Mouse (Mus musculus) hindbrain, embryonic 14.5 days (tissue): ENCODE measurements at regions not wholly inside any gene's neighbourhood (a gene's known extent, or its start where the extent isn't known, plus 50 kb on each side); places are given as distances from the start of the nearest gene placed in this dataset.

Source experiments
- ATAC-seq: fragments of 200-750 bp; cut with Nextera tagmentation; 2 replicates; pipeline ENCODE4 v1.8.0; 2017; ENCODE audit warnings: moderate number of reproducible peaks, mild to moderate bottlenecking, moderate TSS enrichment, moderate library complexity; ENCODE audit not compliant: low FRiP score
- DNase-seq: peaks from one replicate; pipeline ENCODE4 v3.0.0-alpha.2; 2015; ENCODE audit warnings: low spot score
- H3K27ac ChIP-seq: fragments of 300-500 bp; sonication (generic); 2 replicates; pipeline ENCODE4 v1.5.1; 2014; ENCODE audit warnings: mild to moderate bottlenecking, moderate library complexity
- H3K27me3 ChIP-seq: fragments of 300-500 bp; sonication (generic); 2 replicates; pipeline ENCODE4 v1.6.1; 2014; ENCODE audit warnings: mild to moderate bottlenecking, low read length, mixed read lengths; ENCODE audit not compliant: control insufficient read depth, insufficient read depth
- H3K36me3 ChIP-seq: fragments of 300-500 bp; sonication (generic); replicated peaks from 2 replicates; pipeline ENCODE4 v1.6.1; 2014; ENCODE audit not compliant: control insufficient read depth, insufficient read depth
- H3K4me1 ChIP-seq: fragments of 300-500 bp; sonication (generic); replicated peaks from 2 replicates; pipeline ENCODE4 v1.6.1; 2014; ENCODE audit warnings: antibody characterized with exemption, low read length, mixed read lengths; ENCODE audit not compliant: control insufficient read depth, insufficient read depth
- H3K4me2 ChIP-seq: fragments of 300-500 bp; sonication (generic); replicated peaks from 2 replicates; pipeline ENCODE4 v1.6.1; 2014; ENCODE audit warnings: mild to moderate bottlenecking, moderate library complexity
- H3K4me3 ChIP-seq: fragments of 300-500 bp; sonication (generic); replicated peaks from 2 replicates; pipeline ENCODE4 v1.5.1; 2014; ENCODE audit warnings: mild to moderate bottlenecking, low read length
- H3K9ac ChIP-seq: fragments of 300-500 bp; sonication (generic); 2 replicates; pipeline ENCODE4 v1.6.1; 2014
- H3K9me3 ChIP-seq: fragments of 300-500 bp; sonication (generic); 2 replicates; pipeline ENCODE4 v1.6.1; 2016; ENCODE audit warnings: low read length; ENCODE audit not compliant: control insufficient read depth
- WGBS: fragments of 180-500 bp; shearing (Covaris S2); extraction: QIAGEN DNeasy Blood & Tissue Kit; methylation state at CpG from one replicate; pipeline ENCODE4 v1.1.7; 2014; 5-methylcytosine and 5-hydroxymethylcytosine counted together

DNA sequence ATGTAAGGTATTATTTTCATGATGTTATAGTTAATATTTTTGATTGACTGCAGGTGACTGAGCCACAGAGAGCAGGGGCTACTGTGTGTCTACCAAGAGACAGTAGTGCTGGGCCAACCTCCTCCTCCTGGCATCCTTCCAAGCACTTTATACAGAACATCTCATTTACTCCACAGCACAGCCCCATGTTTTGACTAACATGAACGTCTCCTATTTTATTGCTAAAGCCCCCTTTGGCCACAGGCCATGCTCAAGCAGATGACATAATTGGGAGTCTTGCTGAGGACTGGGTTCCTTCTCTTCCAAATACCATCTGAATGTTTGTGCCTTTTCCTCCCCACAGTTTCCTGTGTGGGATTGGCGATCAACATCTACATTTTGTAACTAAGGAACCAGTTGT lies 211.5 kb upstream of the F930015N05Rik start:
- ATAC-seq (no peak), DNase-seq (no peak)
- no peak overlapping the region for H3K4me2 ChIP-seq
- no peaks in the 10 kb centered on the region for H3K4me1 ChIP-seq
- no peak overlapping the region for H3K27ac ChIP-seq
- no peaks in the 10 kb centered on the region for H3K36me3 ChIP-seq
- H3K9ac ChIP-seq = no peak overlapping the region
- H3K4me3 ChIP-seq = no peak overlapping the region
- H3K9me3 ChIP-seq = no peaks in the 10 kb centered on the region
- no peaks in the 10 kb centered on the region for H3K27me3 ChIP-seq
- 71% methylated on average over 2 of the region's 2 CpGs for WGBS

DNA sequence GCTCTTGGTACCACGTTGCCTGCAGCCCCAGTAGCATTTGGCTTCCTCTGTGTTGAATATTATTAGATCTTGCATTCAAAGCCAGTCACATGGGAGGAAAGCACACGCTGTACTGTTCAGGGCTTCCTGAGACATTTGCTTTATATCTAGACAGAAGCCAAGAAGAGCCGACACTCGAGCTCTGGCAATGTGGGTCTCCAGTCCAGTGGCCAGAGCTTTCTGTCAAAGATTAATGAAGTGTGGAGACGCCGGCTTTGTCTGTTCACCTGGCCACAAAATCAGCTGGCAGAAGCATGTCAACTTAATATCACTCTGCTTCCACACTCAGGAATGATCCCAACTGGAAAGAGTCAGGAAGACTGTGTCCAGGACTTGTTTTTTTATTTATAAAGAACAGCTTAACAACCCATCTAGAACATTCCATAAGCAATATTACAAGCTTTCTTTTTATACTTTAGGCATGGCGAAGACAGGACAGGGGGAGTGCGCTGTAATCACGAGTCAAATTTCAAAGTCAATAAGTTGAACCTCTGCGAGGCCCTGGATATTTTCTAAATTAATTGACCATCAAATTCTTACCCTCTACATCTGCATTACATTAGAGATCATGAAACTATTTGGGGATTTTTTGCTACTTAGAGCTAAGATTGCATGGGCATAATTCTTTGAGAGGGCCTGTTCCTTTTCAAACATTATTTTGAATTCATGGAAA lies 214.3 kb upstream of the F930015N05Rik start:
- 76% methylated on average over 10 of the region's 10 CpGs for WGBS
- DNase-seq (no peak), ATAC-seq (no peak)
- no peaks in the 10 kb centered on the region for H3K9me3 ChIP-seq
- no peaks in the 10 kb centered on the region for H3K27me3 ChIP-seq
- no peak overlapping the region for H3K9ac ChIP-seq
- H3K27ac ChIP-seq = no peak overlapping the region
- H3K4me2 ChIP-seq = no peak overlapping the region
- no peak overlapping the region for H3K4me3 ChIP-seq
- no peaks in the 10 kb centered on the region for H3K36me3 ChIP-seq
- no peaks in the 10 kb centered on the region for H3K4me1 ChIP-seq

- no peak overlapping the region for H3K4me3 ChIP-seq
- no peak overlapping the region for H3K27ac ChIP-seq
Measured at GRCm38 (mm10) chr11:64652811-64653210, 216.4 kb upstream of the F930015N05Rik start.

GRCm38 (mm10) chr11:64655162-64655561 lies 218.7 kb upstream of the F930015N05Rik start:
- ATAC-seq = no peak

More at GRCm38 (mm10) chr11:64652811-64653210, 216.4 kb upstream of the F930015N05Rik start:
- no peaks in the 10 kb centered on the region for H3K27me3 ChIP-seq
- no peak overlapping the region for H3K9ac ChIP-seq
- ATAC-seq (no peak), DNase-seq (no peak)
- H3K4me2 ChIP-seq = no peak overlapping the region
- no peaks in the 10 kb centered on the region for H3K4me1 ChIP-seq
- no peaks in the 10 kb centered on the region for H3K36me3 ChIP-seq
- H3K9me3 ChIP-seq = no peaks in the 10 kb centered on the region

GRCm38 (mm10) chr11:64663166-64663565 lies 226.7 kb upstream of the F930015N05Rik start:
- no peak overlapping the region for H3K4me3 ChIP-seq
- no peaks in the 10 kb centered on the region for H3K27me3 ChIP-seq
- H3K9ac ChIP-seq = no peak overlapping the region
- no peak overlapping the region for H3K27ac ChIP-seq
- H3K36me3 ChIP-seq = no peaks in the 10 kb centered on the region
- WGBS = 37% methylated on average over 6 of the region's 6 CpGs
- H3K4me2 ChIP-seq = peak overlapping the region; percentile 10; the same call in 1 of the 2 replicates
- ATAC-seq (no peak), DNase-seq (no peak)
- H3K4me1 ChIP-seq = no peaks in the 10 kb centered on the region
- no peaks in the 10 kb centered on the region for H3K9me3 ChIP-seq

More at GRCm38 (mm10) chr11:64655162-64655561, 218.7 kb upstream of the F930015N05Rik start:
- no peaks in the 10 kb centered on the region for H3K4me1 ChIP-seq
- H3K4me2 ChIP-seq = no peak overlapping the region
- no peak overlapping the region for H3K9ac ChIP-seq
- DNase-seq = no peak
- no peak overlapping the region for H3K4me3 ChIP-seq
- no peaks in the 10 kb centered on the region for H3K9me3 ChIP-seq
- 92% methylated on average over 1 of the region's 1 CpGs for WGBS
- no peaks in the 10 kb centered on the region for H3K36me3 ChIP-seq
- no peak overlapping the region for H3K27ac ChIP-seq
- no peaks in the 10 kb centered on the region for H3K27me3 ChIP-seq

GRCm38 (mm10) chr11:64667010-64667409 lies 230.6 kb upstream of the F930015N05Rik start:
- no peak for DNase-seq
- 88% methylated on average over 3 of the region's 3 CpGs for WGBS
- H3K27ac ChIP-seq = no peak overlapping the region

DNA sequence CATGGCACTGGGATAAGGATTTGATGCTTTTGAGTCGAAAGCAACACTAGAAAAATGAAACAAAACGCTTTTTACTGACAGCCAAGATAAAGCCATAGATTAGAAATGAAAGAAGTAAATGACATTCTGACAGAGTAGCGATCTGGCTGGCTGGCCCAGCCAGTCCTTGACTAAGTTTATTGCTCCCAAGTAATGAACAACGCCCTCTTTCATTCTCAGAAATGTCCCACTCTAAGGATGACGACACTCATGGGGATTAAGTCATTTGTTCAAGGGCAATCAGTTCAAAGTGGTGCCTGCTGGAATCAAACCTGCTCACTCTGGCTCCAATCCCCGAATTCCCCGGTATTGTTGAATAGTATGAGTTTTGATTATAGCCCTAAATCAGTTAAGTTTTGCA lies 231.1 kb upstream of the F930015N05Rik start:
- H3K36me3 ChIP-seq = no peaks in the 10 kb centered on the region
- H3K4me1 ChIP-seq = no peaks in the 10 kb centered on the region
- ATAC-seq (no peak), DNase-seq (no peak)
- no peak overlapping the region for H3K4me2 ChIP-seq
- WGBS = 67% methylated on average over 7 of the region's 7 CpGs
- no peak overlapping the region for H3K4me3 ChIP-seq
- no peak overlapping the region for H3K27ac ChIP-seq
- H3K9me3 ChIP-seq = no peaks in the 10 kb centered on the region
- H3K9ac ChIP-seq = no peak overlapping the region
- no peaks in the 10 kb centered on the region for H3K27me3 ChIP-seq

More at GRCm38 (mm10) chr11:64667010-64667409, 230.6 kb upstream of the F930015N05Rik start:
- no peak for ATAC-seq
- Histone ChIP-seq H3K27me3 (no peaks in the 10 kb centered on the region), H3K4me2 (no peak overlapping the region), H3K4me1 (no peaks in the 10 kb centered on the region), H3K36me3 (no peaks in the 10 kb centered on the region), H3K4me3 (no peak overlapping the region), H3K9ac (no peak overlapping the region), H3K9me3 (no peaks in the 10 kb centered on the region)

DNA sequence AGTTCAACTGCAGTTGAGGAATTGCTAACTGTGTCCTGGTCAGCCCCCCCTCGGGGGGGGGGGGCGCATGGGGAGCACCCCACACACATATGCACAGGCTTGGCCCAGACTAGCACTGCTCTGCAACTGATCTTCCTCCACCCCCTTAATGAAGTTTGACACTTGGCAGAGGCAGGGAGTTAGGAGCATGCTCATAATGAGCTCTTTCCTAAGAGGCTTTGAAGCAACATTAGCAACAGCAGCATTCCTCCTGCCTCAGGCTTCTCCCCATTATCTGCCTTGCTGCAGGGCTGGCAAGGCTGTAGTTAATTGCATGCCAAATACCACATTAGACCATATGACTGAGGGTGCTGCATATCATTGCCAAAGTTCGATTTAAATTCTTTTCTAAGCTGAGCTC lies 235.4 kb upstream of the F930015N05Rik start:
- H3K9ac ChIP-seq = no peak overlapping the region
- peaks cover 9% of the 10 kb centered on the region; the same call in 1 of the 2 replicates for H3K9me3 ChIP-seq
- H3K27ac ChIP-seq = no peak overlapping the region
- H3K4me1 ChIP-seq = no peaks in the 10 kb centered on the region
- 66% methylated on average over 3 of the region's 3 CpGs for WGBS
- H3K4me2 ChIP-seq = no peak overlapping the region
- no peaks in the 10 kb centered on the region for H3K27me3 ChIP-seq
- DNase-seq = peak; percentile 29
- ATAC-seq = no peak
- no peak overlapping the region for H3K4me3 ChIP-seq
- no peaks in the 10 kb centered on the region for H3K36me3 ChIP-seq

GRCm38 (mm10) chr11:64673546-64673945 lies 237.1 kb upstream of the F930015N05Rik start:
- ATAC-seq = no peak
- Histone ChIP-seq H3K36me3 (no peaks in the 10 kb centered on the region), H3K27ac (no peak overlapping the region), H3K4me1 (no peaks in the 10 kb centered on the region), H3K4me3 (no peak overlapping the region), H3K9me3 (peaks cover 11% of the 10 kb centered on the region; the same call in 1 of the 2 replicates), H3K27me3 (no peaks in the 10 kb centered on the region), H3K9ac (no peak overlapping the region), H3K4me2 (no peak overlapping the region)
- 64% methylated on average over 4 of the region's 4 CpGs for WGBS
- DNase-seq = no peak
